Mouse (Mus musculus): Measurements from ENCODE around the gene Ssmem1.

DNA sequence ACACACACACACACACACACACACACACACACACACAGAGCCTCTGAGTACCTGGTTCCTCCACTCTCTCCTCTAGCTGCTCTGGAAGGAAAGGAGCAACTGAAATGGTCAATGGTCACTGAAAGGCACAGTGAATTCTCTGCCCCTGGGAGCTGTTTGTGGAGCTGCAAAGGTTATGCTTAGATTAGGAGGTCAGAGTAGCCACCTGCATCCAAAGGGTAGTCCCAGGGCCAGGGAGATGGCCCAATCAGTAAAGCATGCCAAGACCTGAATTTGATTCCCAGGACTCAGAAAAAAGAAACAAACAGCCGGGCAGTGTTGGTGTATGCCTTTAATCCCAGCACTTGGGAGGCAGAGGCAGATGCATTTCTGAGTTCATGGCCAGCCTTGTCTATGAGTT lies 41.6 kb upstream of the Ssmem1 start:
- TF ChIP-seq CTCF (conservative IDR thresholded peaks at IDR 0.05; ENCODE audit: insufficient read depth, insufficient read length, low read depth, low read length) (no peak), POLR2A (IDR thresholded peaks at IDR 0.05; ENCODE audit: low read depth, low read length) (no peak)

All from kidney, adult 2 months (tissue).